ENCODE assay signal across 7 mouse cellular contexts in the genomic region with DNA sequence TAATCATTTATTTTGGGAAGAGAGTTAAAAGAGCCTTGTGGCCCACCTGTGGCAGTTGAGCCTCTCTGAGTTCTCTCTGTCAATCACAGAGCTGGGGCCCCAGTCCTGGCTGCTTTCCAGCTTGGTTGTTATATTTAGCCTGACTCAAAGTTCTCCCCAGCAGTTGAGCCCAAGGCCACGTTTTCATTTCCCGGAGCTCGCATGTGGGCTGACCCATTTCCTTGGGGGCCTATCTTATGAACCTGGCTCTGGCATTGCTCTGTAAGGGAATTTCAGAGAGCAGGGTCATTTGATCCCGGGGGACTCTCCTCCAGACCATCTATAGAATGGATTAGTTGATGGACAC. TPM values are rescaled to one million over a fixed set of nuclear protein-coding genes. Genes with fewer than 3 reads are reported as not detected.
DNase-seq lines count a peak whose midpoint lies in the region; ATAC-seq lines count a peak whose summit lies in the region.

No protein-coding gene starts in this region.

- no peaks in the 10 kb centered on the region for H3K36me3 ChIP-seq in heart, embryonic 11.5 days (ENCODE audit: control insufficient read depth, insufficient read depth, low read length)

- H3K9ac ChIP-seq in heart, embryonic 11.5 days (ENCODE audit: low read depth, low read length): 0 out of 2 replicates have a peak overlapping the region, but pooled peaks have one; percentile 23

- 0 out of 2 replicates have a peak overlapping the region, but pooled peaks have one; percentile 11 for H3K4me3 ChIP-seq in heart, embryonic 11.5 days (ENCODE audit: low read depth, low read length)

- ATAC-seq in heart, embryonic 11.5 days (replicated peaks; ENCODE audit: insufficient number of reproducible peaks, low FRiP score, low TSS enrichment): peak; percentile 49; the same call in 1 of the 2 replicates

- 0 out of 2 replicates have a peak, but pooled peaks cover 5% of the 10 kb centered on the region for H3K9me3 ChIP-seq in heart, embryonic 11.5 days (replicated peaks; ENCODE audit: control insufficient read depth, low read length)

- no peaks in the 10 kb centered on the region for H3K27me3 ChIP-seq in heart, embryonic 11.5 days (ENCODE audit: control insufficient read depth, insufficient read depth, low read length)

- peak overlapping the region; percentile 86 for H3K27ac ChIP-seq in heart, embryonic 11.5 days (ENCODE audit: low read depth, low read length)

- peak; percentile 60 for DNase-seq in NIH3T3 (ENCODE audit: low read depth)
- DNase-seq in adrenal gland, adult 8-10 months: peak; percentile 29
- DNase-seq in kidney, postnatal 25 days: peak; percentile 45 to 49
- no peak for DNase-seq in cerebellum, adult 8-10 months
- DNase-seq in left cerebral cortex, adult 11 months (ENCODE audit: low spot score): no peak
- DNase-seq in thymus, postnatal 14 days: no peak

- peaks cover 24% of the 10 kb centered on the region for H3K4me1 ChIP-seq in heart, embryonic 11.5 days (ENCODE audit: control insufficient read depth, insufficient read depth, low read length)

- H3K4me2 ChIP-seq in heart, embryonic 11.5 days: peak overlapping the region; percentile 53

- 33% methylated on average over 4 of the region's 4 CpGs for whole genome bisulfite sequencing in heart, embryonic 11.5 days (ENCODE audit: insufficient replicate concordance)

RNA-seq across cellular contexts. Expression of a gene that starts 19.4 kb away (rescaled TPM):
- 10 to 100 TPM in 1 of 4 experiments, 1 to 10 TPM in 3; 3.9 to 11.2 (median 7.0) TPM for total RNA-seq in adrenal gland, adult 8-10 months (2022)
- polyA plus RNA-seq in heart, embryonic 11.5 days (2014; fragmentation: Nextera tagmentation; extraction: Ambion mirVana): 14.0 and 15.4 TPM in 2 replicates

Comparison
In these comparisons a context has a peak if more than half of its experiments do, and no peak if none do; other contexts are left out.
1. DNase-seq: peak in NIH3T3 (single experiment), adrenal gland, adult 8-10 months (single experiment) and kidney, postnatal 25 days (2 of 2); none in cerebellum, adult 8-10 months (single experiment), left cerebral cortex, adult 11 months (single experiment) and thymus, postnatal 14 days (single experiment).